Mouse (Mus musculus): ENCODE data around the gene Aldh5a1. TPM values are rescaled to one million over a fixed set of nuclear protein-coding genes. Genes with fewer than 3 reads are reported as not detected.

Gene Aldh5a1
- polyA plus RNA-seq, 1 experiment from 2014 or later: 4.3 TPM

- Histone ChIP-seq H3K27ac (replicated peaks; ENCODE audit: low read depth, low read length) (no peak overlapping the region), H3K4me3 (ENCODE audit: low read depth, low read length) (no peak overlapping the region), H3K27me3 (replicated peaks; ENCODE audit: control insufficient read depth, insufficient read depth, low read length) (no peaks in the 10 kb centered on the region), H3K4me2 (ENCODE audit: low read depth, low read length) (no peak overlapping the region), H3K9ac (ENCODE audit: low read depth, low read length) (no peak overlapping the region), H3K36me3 (ENCODE audit: control insufficient read depth, insufficient read depth, low read length) (peaks cover 33% of the 10 kb centered on the region; the same call in 1 of the 2 replicates), H3K9me3 (ENCODE audit: control insufficient read depth, low read length) (no peaks in the 10 kb centered on the region), H3K4me1 (ENCODE audit: control insufficient read depth, insufficient read depth, low read length) (no peaks in the 10 kb centered on the region)
- ATAC-seq (ENCODE audit: low read depth) (no peak), DNase-seq (ENCODE audit: low spot score) (no peak)
- 91% methylated on average over 5 of the region's 5 CpGs for WGBS
Observed at GRCm38 (mm10) chr13:24923991-24924390, 13.5 kb downstream of the Aldh5a1 start.

GRCm38 (mm10) chr13:24921281-24921680 is 16.2 kb downstream of the Aldh5a1 start:
- no peak for DNase-seq (ENCODE audit: low spot score)
- no peak overlapping the region for H3K4me3 ChIP-seq (ENCODE audit: low read depth, low read length)
- no peaks in the 10 kb centered on the region for H3K9me3 ChIP-seq (ENCODE audit: control insufficient read depth, low read length)
- no peak overlapping the region for H3K27ac ChIP-seq (replicated peaks; ENCODE audit: low read depth, low read length)
- H3K4me2 ChIP-seq (ENCODE audit: low read depth, low read length): no peak overlapping the region
- no peaks in the 10 kb centered on the region for H3K4me1 ChIP-seq (ENCODE audit: control insufficient read depth, insufficient read depth, low read length)
- H3K36me3 ChIP-seq (ENCODE audit: control insufficient read depth, insufficient read depth, low read length): peaks cover 45% of the 10 kb centered on the region
- no peaks in the 10 kb centered on the region for H3K27me3 ChIP-seq (replicated peaks; ENCODE audit: control insufficient read depth, insufficient read depth, low read length)
- 75% methylated on average over 5 of the region's 6 CpGs for WGBS
- no peak for ATAC-seq (ENCODE audit: low read depth)
- H3K9ac ChIP-seq (ENCODE audit: low read depth, low read length): no peak overlapping the region

DNA sequence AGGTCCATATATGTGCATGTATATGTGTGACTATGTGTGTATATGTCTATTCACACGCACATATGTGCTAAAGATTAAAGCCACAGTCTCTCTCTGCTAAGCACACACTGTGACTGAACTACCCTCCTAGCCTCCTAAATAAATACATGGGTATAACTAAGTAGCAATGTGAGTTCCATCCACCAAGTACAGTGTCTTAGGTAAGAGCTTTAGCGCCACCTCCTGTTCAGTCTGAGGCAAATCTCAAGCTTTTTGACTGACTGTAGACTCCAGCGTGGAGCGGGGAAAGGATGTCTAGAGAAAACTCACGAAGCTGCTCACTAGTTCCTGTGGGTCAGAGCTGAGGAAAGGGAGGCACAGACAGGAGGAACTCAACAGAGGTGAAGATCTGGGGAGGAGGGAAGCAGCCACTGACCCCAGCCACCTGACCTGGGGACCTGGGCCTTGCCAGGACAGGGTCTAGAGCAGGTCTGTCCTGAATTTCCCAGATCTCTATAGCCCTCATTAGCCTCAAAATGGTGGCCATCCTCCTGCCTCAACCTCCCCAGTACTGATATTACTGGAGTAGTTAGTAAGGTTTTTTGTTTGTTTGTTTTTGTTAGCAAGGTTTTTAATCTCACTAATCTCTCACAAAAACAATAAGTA is 17.0 kb downstream of the Aldh5a1 start:
- H3K36me3 ChIP-seq (ENCODE audit: control insufficient read depth, insufficient read depth, low read length): peaks cover 44% of the 10 kb centered on the region
- no peaks in the 10 kb centered on the region for H3K27me3 ChIP-seq (replicated peaks; ENCODE audit: control insufficient read depth, insufficient read depth, low read length)
- no peaks in the 10 kb centered on the region for H3K4me1 ChIP-seq (ENCODE audit: control insufficient read depth, insufficient read depth, low read length)
- ATAC-seq (ENCODE audit: low read depth): peak; percentile 55
- H3K27ac ChIP-seq (replicated peaks; ENCODE audit: low read depth, low read length): no peak overlapping the region
- peak; percentile 90 for DNase-seq (ENCODE audit: low spot score)
- WGBS: 33% methylated on average over 5 of the region's 5 CpGs
- no peak overlapping the region for H3K4me2 ChIP-seq (ENCODE audit: low read depth, low read length)
- no peak overlapping the region for H3K4me3 ChIP-seq (ENCODE audit: low read depth, low read length)
- no peak overlapping the region for H3K9ac ChIP-seq (ENCODE audit: low read depth, low read length)
- no peaks in the 10 kb centered on the region for H3K9me3 ChIP-seq (ENCODE audit: control insufficient read depth, low read length)

- Histone ChIP-seq H3K4me3 (ENCODE audit: low read depth, low read length) (no peak overlapping the region), H3K9me3 (ENCODE audit: control insufficient read depth, low read length) (no peaks in the 10 kb centered on the region), H3K36me3 (ENCODE audit: control insufficient read depth, insufficient read depth, low read length) (peaks cover 40% of the 10 kb centered on the region), H3K9ac (ENCODE audit: low read depth, low read length) (no peak overlapping the region), H3K27ac (replicated peaks; ENCODE audit: low read depth, low read length) (no peak overlapping the region), H3K27me3 (replicated peaks; ENCODE audit: control insufficient read depth, insufficient read depth, low read length) (no peaks in the 10 kb centered on the region), H3K4me1 (ENCODE audit: control insufficient read depth, insufficient read depth, low read length) (no peaks in the 10 kb centered on the region), H3K4me2 (ENCODE audit: low read depth, low read length) (no peak overlapping the region)
- ATAC-seq (ENCODE audit: low read depth) (no peak), DNase-seq (ENCODE audit: low spot score) (no peak)
- 68% methylated on average over 13 of the region's 13 CpGs for WGBS
Observed at GRCm38 (mm10) chr13:24915831-24916230, 21.6 kb downstream of the Aldh5a1 start.

GRCm38 (mm10) chr13:24914915-24915314 is 22.5 kb downstream of the Aldh5a1 start:
- ATAC-seq (ENCODE audit: low read depth) (no peak), DNase-seq (ENCODE audit: low spot score) (no peak)
- Histone ChIP-seq H3K4me2 (ENCODE audit: low read depth, low read length) (no peak overlapping the region), H3K27me3 (replicated peaks; ENCODE audit: control insufficient read depth, insufficient read depth, low read length) (no peaks in the 10 kb centered on the region), H3K4me3 (ENCODE audit: low read depth, low read length) (no peak overlapping the region), H3K27ac (replicated peaks; ENCODE audit: low read depth, low read length) (no peak overlapping the region), H3K9me3 (ENCODE audit: control insufficient read depth, low read length) (no peaks in the 10 kb centered on the region), H3K4me1 (ENCODE audit: control insufficient read depth, insufficient read depth, low read length) (no peaks in the 10 kb centered on the region), H3K9ac (ENCODE audit: low read depth, low read length) (no peak overlapping the region), H3K36me3 (ENCODE audit: control insufficient read depth, insufficient read depth, low read length) (peaks cover 40% of the 10 kb centered on the region)
- WGBS: 91% methylated on average over 4 of the region's 4 CpGs

DNA sequence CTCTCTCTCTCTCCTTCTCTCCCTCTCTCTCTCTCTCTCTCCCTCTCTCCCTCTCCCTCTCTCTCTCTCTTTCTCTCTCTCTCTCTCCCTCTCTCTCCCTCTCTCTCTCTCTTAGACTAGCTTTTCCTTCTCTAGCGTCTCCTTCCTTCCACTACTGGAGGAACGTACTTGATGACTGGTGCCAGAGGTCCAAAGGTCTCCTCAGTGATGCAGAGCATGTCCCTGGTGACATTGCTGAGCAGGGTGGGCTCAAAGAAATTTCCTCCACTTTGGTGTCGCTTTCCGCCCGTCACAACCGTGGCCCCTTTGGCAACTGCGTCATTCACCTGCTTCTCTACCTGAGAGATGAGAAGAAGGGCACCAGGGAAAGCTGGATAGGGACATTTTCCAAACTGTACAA is 23.9 kb downstream of the Aldh5a1 start:
- Histone ChIP-seq H3K4me3 (ENCODE audit: low read depth, low read length) (no peak overlapping the region), H3K27me3 (replicated peaks; ENCODE audit: control insufficient read depth, insufficient read depth, low read length) (no peaks in the 10 kb centered on the region), H3K36me3 (ENCODE audit: control insufficient read depth, insufficient read depth, low read length) (peaks cover 32% of the 10 kb centered on the region), H3K4me2 (ENCODE audit: low read depth, low read length) (no peak overlapping the region), H3K4me1 (ENCODE audit: control insufficient read depth, insufficient read depth, low read length) (no peaks in the 10 kb centered on the region), H3K9me3 (ENCODE audit: control insufficient read depth, low read length) (no peaks in the 10 kb centered on the region), H3K27ac (replicated peaks; ENCODE audit: low read depth, low read length) (no peak overlapping the region), H3K9ac (ENCODE audit: low read depth, low read length) (no peak overlapping the region)
- ATAC-seq (ENCODE audit: low read depth) (no peak), DNase-seq (ENCODE audit: low spot score) (no peak)
- whole genome bisulfite sequencing: 87% methylated on average over 7 of the region's 7 CpGs

DNA sequence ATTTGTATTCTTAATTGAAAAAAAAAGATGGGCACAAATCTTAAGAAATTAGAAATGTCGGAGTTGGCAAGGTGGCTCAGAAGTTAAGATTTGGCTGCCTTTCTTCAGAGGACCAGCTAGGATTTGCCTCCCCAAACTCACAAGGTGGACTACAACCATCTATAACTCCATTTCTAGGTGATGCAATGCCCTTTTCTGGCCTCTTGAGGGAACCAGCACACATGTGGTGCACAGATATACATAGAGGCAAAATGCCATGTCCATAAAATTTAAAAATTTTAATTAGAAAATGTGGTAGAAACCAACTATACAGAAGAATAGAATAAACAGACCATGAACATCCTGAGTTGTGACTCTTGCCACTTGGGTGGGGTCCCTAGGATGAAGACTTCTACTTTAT is 28.3 kb downstream of the Aldh5a1 start:
- H3K9me3 ChIP-seq (ENCODE audit: control insufficient read depth, low read length): no peaks in the 10 kb centered on the region
- no peak overlapping the region for H3K27ac ChIP-seq (replicated peaks; ENCODE audit: low read depth, low read length)
- H3K36me3 ChIP-seq (ENCODE audit: control insufficient read depth, insufficient read depth, low read length): peaks cover 20% of the 10 kb centered on the region; the same call in 1 of the 2 replicates
- no peaks in the 10 kb centered on the region for H3K27me3 ChIP-seq (replicated peaks; ENCODE audit: control insufficient read depth, insufficient read depth, low read length)
- H3K4me2 ChIP-seq (ENCODE audit: low read depth, low read length): no peak overlapping the region
- H3K4me3 ChIP-seq (ENCODE audit: low read depth, low read length): no peak overlapping the region
- ATAC-seq (ENCODE audit: low read depth) (no peak), DNase-seq (ENCODE audit: low spot score) (no peak)
- no peaks in the 10 kb centered on the region for H3K4me1 ChIP-seq (ENCODE audit: control insufficient read depth, insufficient read depth, low read length)
- WGBS: 88% methylated on average over 1 of the region's 1 CpGs
- H3K9ac ChIP-seq (ENCODE audit: low read depth, low read length): no peak overlapping the region

GRCm38 (mm10) chr13:24906831-24907570 is 30.5 kb downstream of the Aldh5a1 start:
- H3K36me3 ChIP-seq (ENCODE audit: control insufficient read depth, insufficient read depth, low read length): peaks cover 10% of the 10 kb centered on the region; the same call in 1 of the 2 replicates
- no peak overlapping the region for H3K4me3 ChIP-seq (ENCODE audit: low read depth, low read length)
- H3K4me1 ChIP-seq (ENCODE audit: control insufficient read depth, insufficient read depth, low read length): no peaks in the 10 kb centered on the region
- 81% methylated on average over 11 of the region's 11 CpGs for WGBS
- no peaks in the 10 kb centered on the region for H3K9me3 ChIP-seq (ENCODE audit: control insufficient read depth, low read length)
- ATAC-seq (ENCODE audit: low read depth) (no peak), DNase-seq (ENCODE audit: low spot score) (no peak)
- no peak overlapping the region for H3K27ac ChIP-seq (replicated peaks; ENCODE audit: low read depth, low read length)
- H3K4me2 ChIP-seq (ENCODE audit: low read depth, low read length): no peak overlapping the region
- H3K27me3 ChIP-seq (replicated peaks; ENCODE audit: control insufficient read depth, insufficient read depth, low read length): no peaks in the 10 kb centered on the region
- H3K9ac ChIP-seq (ENCODE audit: low read depth, low read length): no peak overlapping the region

DNA sequence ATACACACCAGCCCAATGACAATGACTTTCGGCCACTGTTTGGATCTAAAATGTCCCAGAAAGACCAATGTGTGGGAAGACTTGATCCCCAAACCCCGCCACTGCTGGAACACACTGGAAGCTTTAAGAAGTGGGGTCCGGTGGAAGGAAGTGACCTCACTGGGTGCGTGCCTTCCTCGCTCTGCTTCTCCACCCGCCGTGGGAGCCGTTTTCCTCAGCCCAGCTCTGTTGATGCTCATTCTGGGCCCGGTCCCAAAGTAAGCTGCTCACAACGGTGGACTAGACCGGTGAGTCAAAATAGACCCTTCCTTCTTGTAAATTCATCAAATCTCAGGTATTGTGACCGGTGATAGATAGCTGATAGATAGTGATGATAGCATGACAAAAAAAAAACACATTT is 32.0 kb downstream of the Aldh5a1 start:
- H3K9ac ChIP-seq (ENCODE audit: low read depth, low read length): no peak overlapping the region
- H3K4me1 ChIP-seq (ENCODE audit: control insufficient read depth, insufficient read depth, low read length): no peaks in the 10 kb centered on the region
- no peak overlapping the region for H3K4me3 ChIP-seq (ENCODE audit: low read depth, low read length)
- 86% methylated on average over 12 of the region's 12 CpGs for WGBS
- H3K27me3 ChIP-seq (replicated peaks; ENCODE audit: control insufficient read depth, insufficient read depth, low read length): no peaks in the 10 kb centered on the region
- H3K27ac ChIP-seq (replicated peaks; ENCODE audit: low read depth, low read length): no peak overlapping the region
- ATAC-seq (ENCODE audit: low read depth) (no peak), DNase-seq (ENCODE audit: low spot score) (no peak)
- no peak overlapping the region for H3K4me2 ChIP-seq (ENCODE audit: low read depth, low read length)
- H3K36me3 ChIP-seq (ENCODE audit: control insufficient read depth, insufficient read depth, low read length): no peaks in the 10 kb centered on the region
- no peaks in the 10 kb centered on the region for H3K9me3 ChIP-seq (ENCODE audit: control insufficient read depth, low read length)
